Mouse (Mus musculus): ENCODE measurements at regions not wholly inside any gene's neighbourhood (a gene's known extent, or its start where the extent isn't known, plus 50 kb on each side); places are given as distances from the start of the nearest gene placed in this dataset.

DNA sequence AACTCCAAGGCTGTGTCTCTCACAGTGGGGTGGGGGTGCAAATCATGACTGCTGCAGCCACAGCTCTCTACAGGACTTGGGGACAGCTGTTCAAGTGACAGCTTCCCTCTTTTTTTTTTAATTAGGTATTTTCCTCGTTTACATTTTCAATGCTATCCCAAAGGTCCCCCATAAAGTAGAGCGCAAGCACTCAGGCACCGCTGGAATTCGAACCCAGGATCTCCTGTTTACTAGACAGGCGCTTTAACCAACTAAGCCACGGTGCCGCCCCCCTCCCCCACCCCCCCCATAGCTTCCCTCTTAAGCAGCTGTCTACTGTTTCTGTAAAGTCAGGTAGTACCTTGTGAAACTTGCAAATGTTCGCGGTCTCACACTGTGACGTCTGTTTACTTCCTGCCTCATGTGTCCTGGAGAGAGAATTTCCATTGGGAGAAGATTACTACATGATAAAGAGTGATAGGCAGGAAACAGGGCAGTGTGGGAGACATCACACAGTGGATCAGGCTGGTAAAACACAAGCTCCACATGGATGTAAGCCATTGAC lies 324.7 kb downstream of the 1700129C05Rik start:
- peak; percentile 23 for DNase-seq

DNA sequence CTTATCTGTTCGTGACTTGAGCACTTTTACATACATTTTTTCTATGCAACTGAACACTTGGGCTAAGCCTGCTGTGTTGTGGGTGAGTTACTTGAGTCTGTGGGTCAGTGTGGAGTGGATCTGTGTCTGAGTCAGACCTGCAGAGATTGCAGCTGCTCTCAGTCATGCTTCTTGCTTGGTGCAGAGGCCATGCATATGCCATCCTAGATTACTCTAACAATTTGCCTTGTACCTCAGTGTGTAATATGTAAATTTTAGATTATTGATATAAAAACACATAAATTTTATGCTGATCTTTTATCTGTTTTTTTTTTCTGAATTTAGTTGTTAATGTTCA lies 326.2 kb downstream of the 1700129C05Rik start:
- DNase-seq: no peak

GRCm38 (mm10) chr14:58815616-58816539 lies 326.8 kb downstream of the 1700129C05Rik start:
- DNase-seq: no peak

- peak; percentile 9 for DNase-seq
Observed at GRCm38 (mm10) chr14:58812585-58812984, 330.1 kb downstream of the 1700129C05Rik start.

- no peak for DNase-seq
Observed at GRCm38 (mm10) chr14:58801402-58801861, 341.3 kb downstream of the 1700129C05Rik start.

- DNase-seq: no peak
Observed at GRCm38 (mm10) chr14:58788190-58788945, 354.3 kb downstream of the 1700129C05Rik start.

- DNase-seq: no peak
Observed at GRCm38 (mm10) chr14:58787618-58788017, 355.1 kb downstream of the 1700129C05Rik start.

DNA sequence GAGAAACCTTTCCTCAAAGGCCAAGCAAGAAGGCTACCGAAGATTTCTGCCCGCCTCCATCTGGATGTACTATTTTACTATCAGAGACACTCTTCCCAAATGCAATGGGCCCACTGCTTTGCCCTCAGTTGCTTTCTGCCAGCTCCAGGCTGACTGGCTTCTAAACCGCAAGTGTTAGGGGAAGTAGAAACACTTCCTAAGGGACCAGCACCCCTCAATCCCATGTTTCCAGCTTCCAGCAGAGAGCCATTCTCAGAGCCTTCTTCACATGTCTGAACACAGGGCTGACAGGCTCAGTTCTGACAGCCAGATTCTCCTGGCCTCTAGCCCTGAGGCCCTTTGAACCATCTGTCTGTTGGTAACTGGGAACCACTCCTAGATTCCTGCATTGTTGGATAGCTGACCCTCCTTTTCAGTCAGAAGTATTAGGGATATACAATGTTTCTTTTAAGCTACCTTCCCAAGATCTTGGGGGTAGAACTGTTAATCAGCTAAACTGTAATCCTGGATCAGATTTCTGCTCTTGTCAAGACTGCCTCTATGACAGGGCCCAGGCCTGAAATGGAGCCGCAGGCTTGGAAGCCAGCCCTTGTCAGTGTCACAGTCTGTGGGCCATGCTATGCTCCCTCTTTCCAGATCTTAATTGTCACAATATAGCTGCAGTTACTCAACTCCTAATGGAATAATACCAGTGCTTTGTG lies 355.8 kb downstream of the 1700129C05Rik start:
- DNase-seq: no peak

DNA sequence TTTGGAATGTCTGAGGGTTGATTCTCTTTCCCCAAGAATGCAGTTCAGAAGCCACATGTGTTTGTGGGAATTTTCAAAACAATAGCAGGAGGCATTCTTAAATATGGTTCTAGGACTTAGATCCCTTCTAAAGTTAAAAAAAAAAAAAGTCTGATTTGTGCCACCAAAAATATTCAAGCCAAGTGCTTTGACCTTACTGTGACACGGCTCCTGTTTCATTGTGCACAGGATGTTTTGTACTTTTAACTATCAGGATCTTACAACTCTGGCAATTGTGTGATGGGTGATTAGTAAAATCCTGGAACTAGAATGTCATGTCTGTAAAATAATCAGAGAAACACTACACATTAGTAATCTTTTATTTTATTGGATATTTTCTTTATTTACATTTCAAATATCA lies 359.5 kb downstream of the 1700129C05Rik start:
- DNase-seq: no peak

DNA sequence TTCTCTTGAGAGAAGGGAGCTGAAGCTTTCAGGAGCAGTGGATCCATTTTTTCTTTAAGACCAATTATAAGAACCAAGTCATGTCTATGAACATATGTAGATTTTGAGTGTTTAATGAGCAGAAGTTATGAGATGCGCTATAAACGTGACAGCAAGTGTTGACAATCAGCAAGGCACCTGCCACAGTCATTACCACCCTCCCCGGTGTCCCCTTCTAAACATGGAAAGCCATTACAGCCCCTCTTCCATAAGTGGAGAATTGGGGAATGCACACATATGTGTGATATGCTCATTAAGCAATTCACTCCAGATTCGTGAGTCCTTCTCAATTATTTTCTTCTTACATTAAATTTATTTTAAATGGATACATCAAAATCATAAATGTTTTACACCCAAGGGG lies 362.4 kb downstream of the 1700129C05Rik start:
- no peak for DNase-seq

GRCm38 (mm10) chr14:58778675-58779074 lies 364.0 kb downstream of the 1700129C05Rik start:
- DNase-seq: no peak

- no peak for DNase-seq
Observed at GRCm38 (mm10) chr14:58761291-58761690, 381.4 kb downstream of the 1700129C05Rik start.

DNA sequence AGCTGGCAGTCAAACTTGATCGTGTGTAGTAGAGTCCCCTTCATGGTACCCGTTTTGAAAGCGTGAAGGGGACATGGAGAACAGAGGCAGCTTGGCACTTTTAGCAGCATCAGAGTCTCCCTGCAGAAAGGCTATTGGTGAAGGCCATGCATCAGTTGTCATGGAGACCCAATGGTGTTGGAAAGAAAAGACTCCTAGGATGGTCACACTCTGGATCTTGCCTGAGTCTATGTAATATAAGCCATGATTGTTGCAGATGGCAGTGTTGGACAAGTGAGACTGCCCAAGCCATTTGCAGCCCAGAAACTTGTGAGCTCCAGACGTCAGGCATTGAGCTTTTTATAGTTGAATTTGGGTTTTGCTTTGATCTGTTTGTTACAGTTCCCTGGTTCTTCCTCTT lies 382.9 kb downstream of the 1700129C05Rik start:
- DNase-seq: peak; percentile 8

DNA sequence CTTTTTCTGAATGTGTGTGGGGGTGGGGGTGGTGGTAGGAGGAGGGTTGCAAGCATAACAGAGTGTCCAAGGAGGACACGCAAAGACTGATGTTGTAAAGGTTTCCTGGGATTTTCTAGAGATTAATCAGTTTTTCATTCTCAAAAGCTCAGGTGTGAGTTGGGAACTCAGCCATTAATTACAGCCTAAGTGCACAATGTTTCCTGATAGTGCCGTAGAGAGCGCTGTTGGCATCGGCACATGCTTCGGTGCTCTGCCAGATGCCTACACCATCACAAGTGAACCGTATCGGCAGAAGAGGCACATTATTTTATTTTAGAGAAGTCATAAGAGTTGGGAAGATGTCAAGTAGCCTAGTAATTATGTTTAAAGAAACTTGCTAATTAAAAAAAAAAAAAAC lies 388.9 kb downstream of the 1700129C05Rik start:
- DNase-seq: no peak

DNA sequence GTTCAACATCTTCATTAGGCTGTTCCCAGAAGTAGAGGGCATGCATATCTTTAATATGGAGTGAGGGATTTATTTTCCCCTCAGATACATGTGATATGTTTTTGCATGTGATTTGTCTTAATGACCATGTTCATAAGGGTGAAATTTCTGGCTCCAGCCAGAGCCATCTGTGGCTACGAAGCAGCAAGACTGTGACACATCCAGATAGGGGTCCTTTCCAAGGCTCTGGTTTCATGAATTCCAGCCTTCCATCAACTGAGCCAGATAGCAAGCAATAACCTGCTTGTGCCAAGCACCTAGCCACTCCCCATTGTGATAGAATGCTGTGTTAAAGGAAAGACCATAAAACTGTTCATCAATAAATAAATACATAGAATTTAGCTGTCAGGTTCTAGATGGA lies 389.6 kb downstream of the 1700129C05Rik start:
- no peak for DNase-seq

- DNase-seq: no peak
Observed at GRCm38 (mm10) chr14:58726418-58726817, 416.3 kb downstream of the 1700129C05Rik start.

DNA sequence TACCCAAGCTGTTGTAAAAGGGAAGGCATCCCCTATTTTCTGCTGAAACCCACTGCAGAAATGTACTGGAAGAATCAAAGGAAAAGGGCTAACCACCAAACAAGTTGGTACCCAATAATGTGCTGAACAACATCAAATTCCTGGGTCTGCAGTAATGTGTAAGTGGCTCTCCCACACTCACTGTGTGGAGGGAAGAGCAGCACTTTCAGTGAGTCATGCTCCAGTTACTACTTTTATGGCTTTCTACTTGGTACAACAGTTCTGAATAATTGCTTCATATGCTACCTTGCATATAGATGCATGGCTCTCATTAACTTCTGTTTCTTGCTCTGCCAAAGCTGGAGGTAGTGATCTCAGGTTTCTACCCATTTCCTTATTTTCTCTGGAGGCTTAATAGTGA lies 427.8 kb downstream of the 1700129C05Rik start:
- no peak for DNase-seq

DNA sequence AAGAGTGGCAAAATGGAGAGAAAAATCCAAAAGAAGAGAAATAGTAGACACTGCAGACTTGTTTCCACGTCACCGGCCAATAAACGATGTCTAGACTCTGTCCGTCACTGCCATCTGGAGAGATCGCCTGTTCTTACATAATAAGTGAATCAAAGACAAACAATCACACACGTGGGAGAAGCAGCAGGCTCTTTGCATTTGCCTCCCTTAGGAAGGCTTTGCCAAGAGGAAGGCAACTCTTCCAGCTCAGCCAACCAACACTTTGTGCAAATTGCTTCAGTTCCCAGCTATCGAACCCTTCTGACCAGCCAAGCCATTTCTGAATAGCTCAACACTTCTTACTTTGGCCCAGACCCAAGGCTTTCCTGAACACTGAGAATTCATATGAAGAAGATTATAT lies 432.8 kb downstream of the 1700129C05Rik start:
- no peak for DNase-seq

DNA sequence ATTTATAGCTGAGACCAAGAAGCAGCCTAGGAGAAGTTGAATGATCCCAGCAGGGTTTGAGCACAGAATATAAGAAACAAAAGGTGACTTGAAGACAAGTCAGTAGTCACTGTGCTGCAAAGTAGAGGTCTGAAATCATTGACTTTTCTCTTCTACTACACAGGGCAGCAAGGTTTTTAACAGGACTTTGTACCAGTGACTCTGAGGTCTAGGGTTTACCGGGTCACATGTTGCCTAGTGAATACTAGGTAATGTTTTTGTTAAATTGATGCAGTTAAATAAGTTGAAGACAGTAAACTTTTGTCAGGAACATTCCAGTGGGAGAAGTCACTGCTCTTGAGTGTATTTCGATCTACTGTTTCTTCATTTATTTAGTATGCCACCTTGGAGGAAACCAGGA lies 433.4 kb downstream of the 1700129C05Rik start:
- DNase-seq: no peak

DNA sequence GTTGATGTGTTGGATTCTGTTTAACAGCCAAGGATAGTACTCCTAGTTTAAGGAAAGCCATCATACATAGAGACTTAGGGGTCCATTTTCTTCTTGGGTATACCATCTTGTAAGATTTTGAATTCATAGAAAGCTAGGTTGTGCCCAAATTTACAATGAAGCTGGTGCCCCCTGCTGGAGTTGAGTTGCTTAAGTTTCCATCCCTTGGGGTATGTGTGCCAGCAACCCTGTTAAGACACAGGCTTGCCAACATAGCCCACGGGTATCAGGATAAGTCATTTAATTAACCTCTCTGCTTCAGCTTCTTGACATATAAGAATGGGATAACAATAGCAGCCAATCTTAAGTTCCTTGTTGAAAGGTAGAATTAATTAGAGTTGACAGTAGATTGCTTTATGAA lies 440.9 kb downstream of the 1700129C05Rik start:
- peak; percentile 78 for DNase-seq

GRCm38 (mm10) chr14:58691129-58691828 lies 451.4 kb downstream of the 1700129C05Rik start:
- no peak for DNase-seq

DNA sequence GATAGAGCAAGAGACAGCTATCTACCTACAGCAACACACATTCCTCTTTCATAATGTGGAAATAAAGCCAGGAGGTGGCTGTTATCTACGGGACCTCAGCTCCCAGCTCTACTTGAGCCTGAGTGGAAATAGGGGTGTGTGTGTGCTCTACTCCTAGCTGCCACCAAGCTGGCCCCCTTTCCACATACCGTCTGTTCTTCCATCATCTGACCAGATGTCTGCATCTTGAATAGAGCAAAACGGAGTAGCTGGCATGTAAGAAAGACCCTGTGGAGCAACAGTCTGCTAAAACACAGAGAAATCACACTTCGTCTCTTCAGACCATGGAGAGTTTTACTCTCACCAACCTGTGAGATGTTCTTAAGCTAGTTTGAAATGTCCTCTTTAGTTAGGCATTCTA lies 454.9 kb downstream of the 1700129C05Rik start:
- no peak for DNase-seq
